Mouse (Mus musculus) inflammation-experienced regulatory T-cells, adult 6 months (primary cell): Measurements from ENCODE around the gene Nsdhl. TPM values are rescaled to one million over a fixed set of nuclear protein-coding genes. Genes with fewer than 3 reads are reported as not detected.

Source experiments
- ATAC-seq: one replicate; pipeline ENCODE4 v1.8.0; 2017
- polyA plus RNA-seq, 3 experiments: library from polyadenylated mRNA; unstranded; fragments of 100-300 nt; shearing (Covaris generic); gene quantifications; one replicate each; pipeline ENCODE4 v1.2.1; 2017

Gene Nsdhl
- polyA plus RNA-seq, 3 experiments from 2014 or later, result 22.2 to 33.4 (median 27.8) TPM

GRCm38 (mm10) chrX:73003110-73003509, 84.8 kb downstream of the Nsdhl start:
- ATAC-seq, result no peak

- ATAC-seq, result no peak
These were observed 87.3 kb downstream of the Nsdhl start for GRCm38 (mm10) chrX:73005678-73006077.

- ATAC-seq, result peak; percentile 91
These were observed 89.5 kb downstream of the Nsdhl start for GRCm38 (mm10) chrX:73007597-73008479.

Other genes with a start within 250 kb of the Nsdhl start
- gene Gabrq, start 93.4 kb upstream of the Nsdhl start, polyA plus RNA-seq, result not detected
- gene Cetn2, start 146 bp upstream of the Nsdhl start, polyA plus RNA-seq, result 100 to 1,000 TPM; 141 to 162 (median 151) TPM
- gene Zfp185, start 68.8 kb downstream of the Nsdhl start, polyA plus RNA-seq, result not detected
- not detected for gene Pnma5, start 118.5 kb downstream of the Nsdhl start, polyA plus RNA-seq
- not detected for gene Pnma3, start 146.2 kb downstream of the Nsdhl start, polyA plus RNA-seq
- gene Xlr4a, start 163.9 kb downstream of the Nsdhl start, polyA plus RNA-seq, result 100 to 1,000 TPM; 107 to 143 (median 134) TPM
- gene Xlr3a, start 178.5 kb downstream of the Nsdhl start, polyA plus RNA-seq, result 1 to 10 TPM in 1 of 3 experiments, under 1 TPM in 1, not detected in 1; 0.46 to 2.5 TPM
- not detected for gene Gm14685, start 198.5 kb downstream of the Nsdhl start, polyA plus RNA-seq
- gene Xlr5b, start 230.2 kb downstream of the Nsdhl start, polyA plus RNA-seq, result not detected
- gene DXBay18, start 230.9 kb downstream of the Nsdhl start, polyA plus RNA-seq, result not detected